Mouse (Mus musculus): ENCODE results near the gene Sestd1. TPM values are rescaled to one million over a fixed set of nuclear protein-coding genes. Genes with fewer than 3 reads are reported as not detected.

Gene Sestd1
- total RNA-seq (2023) = under 1 TPM; 0.62 to 0.78 TPM

DNA sequence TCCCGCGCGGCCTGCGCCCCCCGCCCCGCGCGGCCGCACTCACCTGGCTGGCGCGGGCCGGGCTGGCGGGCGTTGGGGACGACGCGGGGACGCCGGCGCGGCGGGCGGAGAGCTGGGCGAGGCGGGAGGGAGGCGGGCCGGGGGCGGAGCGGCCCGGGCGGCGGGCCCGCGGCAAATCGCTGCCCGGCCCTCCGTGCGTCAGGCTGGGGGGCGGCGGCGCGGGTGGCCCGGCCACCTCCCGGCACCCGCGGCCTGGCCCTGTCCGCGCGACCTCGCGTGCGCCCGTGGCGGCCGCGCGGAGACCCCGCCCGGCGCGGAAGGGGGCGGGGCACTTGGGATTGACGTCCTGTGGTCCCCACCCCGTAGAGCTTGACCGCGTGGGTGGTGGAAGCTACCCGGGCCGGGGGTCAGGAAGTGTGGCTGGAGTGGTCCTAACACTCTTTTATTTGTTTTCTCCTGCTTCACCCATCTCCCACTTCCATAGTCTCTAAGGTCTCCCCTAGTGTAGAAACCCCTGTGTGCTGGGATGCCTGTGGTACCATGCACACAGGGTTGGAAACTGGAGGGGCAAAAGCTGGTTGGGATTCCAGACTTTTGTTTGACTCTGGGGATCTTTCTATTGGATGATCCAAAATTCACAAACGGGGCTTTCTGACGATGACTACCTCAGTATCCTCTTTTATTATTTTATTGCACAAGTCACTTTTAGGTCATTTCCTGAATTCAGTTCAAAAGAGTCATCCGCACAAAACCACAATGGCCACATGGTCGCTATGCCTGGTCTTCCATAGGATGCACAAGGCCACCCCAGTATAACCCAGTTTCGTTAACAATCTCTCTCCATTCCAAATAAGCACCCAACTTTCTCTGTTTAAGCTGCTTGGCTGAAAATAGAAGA lies at the start of gene Sestd1:
Sestd1 (minus strand) TSS at position 81 of the 898 bp plus-strand sequence.

DNA sequence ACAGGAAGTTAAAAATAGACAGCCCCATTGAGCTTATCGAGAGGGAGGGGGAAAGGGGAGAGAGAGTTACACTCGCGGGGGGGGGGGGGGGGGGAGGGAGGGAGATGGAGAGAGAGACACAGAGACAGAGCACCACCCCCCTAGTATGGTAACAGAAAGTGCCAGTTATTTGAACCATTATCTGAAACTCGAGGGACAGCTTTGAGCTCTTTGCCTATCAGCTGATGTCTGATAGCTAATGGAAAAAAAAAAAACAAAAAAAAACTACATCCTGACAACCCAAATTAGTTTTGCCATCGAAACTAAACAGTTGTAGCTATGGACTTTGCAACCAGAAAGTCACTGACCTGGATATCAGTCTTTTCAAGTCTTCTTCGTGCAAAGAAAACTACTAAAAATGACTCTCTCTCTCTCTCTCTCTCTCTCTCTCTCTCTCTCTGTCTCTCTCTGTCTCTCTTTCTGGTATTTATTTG lies 109.7 kb downstream of the Sestd1 start, which contains the start of gene Ccdc141:
Ccdc141 (minus strand) TSS at position 4 of the 473 bp plus-strand sequence.

Other genes with a start within 250 kb of the Sestd1 start
- gene Ccdc141, start 110.0 kb downstream of the Sestd1 start, total RNA-seq (2023) = 1 to 10 TPM; 3.4 to 9.2 TPM